Mouse (Mus musculus) granulocyte monocyte progenitor cell, adult 5-6 weeks (primary cell): ENCODE data around the gene Rcsd1. TPM values are rescaled to one million over a fixed set of nuclear protein-coding genes. Genes with fewer than 3 reads are reported as not detected.
"Not testable (repeated sequence)": the region's sequence is repeated elsewhere in the genome, so short reads cannot be mapped to it uniquely, and the experiment has no call there.

ENCODE experiments used
- ATAC-seq: replicated peaks from 2 replicates; pipeline ENCODE4 v1.8.0; 2016; ENCODE audit warnings: mild to moderate bottlenecking, moderate TSS enrichment, inconsistent platforms; ENCODE audit not compliant: poor library complexity, severe bottlenecking
- total RNA-seq, 2 experiments: library from RNA; stranded (forward) in 1 of 2; stranded (reverse) in 1 of 2; fragments of 200-712, 200-1000 nt in 1 of 2; fragments of >200 nt in 1 of 2; fragmentation: Nextera tagmentation in 1 of 2; gene quantifications; 2 replicates each; pipeline ENCODE4 v1.2.3; 2014 to 2017

Rcsd1 gene
- total RNA-seq, 2 experiments from 2014 or later = 68.0 to 116 TPM

DNA sequence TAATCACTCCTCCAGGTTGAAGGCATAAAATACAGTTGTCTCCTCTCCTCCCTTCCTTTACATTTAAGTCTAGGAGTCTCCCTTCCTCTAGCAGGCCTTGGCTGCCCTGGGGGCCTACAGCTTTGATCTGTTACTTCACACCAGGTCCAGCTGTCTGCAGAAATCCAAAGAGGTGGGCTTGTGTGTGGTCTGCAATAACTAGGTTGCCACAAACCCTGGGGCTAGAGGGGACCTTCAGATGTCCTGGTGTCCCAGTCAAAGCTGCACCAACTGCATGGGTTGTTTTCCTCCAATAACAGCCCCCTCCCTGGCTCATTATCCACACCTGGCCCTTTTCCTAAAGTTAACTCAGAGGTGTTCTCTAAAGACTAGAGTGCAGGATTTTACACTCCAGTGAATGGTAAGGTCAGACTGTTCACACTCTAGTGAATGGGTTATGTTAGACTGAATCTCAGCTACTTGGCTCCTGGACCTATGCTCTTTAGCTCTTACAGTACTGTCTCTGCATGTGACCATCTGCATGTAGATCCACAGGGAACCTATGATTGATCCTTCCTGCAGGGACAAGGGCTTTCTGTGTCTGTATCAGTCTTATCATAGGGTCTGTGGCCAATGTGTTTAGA is 14.1 kb downstream of the Rcsd1 start:
- ATAC-seq = no peak

DNA sequence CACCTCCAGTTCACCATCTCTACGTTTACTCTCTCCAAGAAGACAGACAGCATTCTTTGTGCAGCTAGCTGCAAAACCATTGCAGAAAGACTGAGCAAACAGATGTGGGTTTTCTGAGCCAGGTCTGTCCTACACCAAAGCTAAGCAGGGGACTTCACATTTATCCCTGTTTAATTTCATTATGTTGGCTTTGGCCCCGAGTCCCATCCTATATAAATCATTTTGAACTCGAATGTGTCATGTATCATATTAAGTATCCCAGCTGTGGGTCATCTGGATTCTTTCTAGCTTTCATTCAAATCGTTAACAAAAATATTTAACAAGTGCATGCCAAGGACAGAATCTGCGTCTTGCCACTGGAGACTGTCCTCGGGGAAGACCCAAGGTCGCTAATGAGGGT is 15.7 kb downstream of the Rcsd1 start:
- ATAC-seq = no peak

DNA sequence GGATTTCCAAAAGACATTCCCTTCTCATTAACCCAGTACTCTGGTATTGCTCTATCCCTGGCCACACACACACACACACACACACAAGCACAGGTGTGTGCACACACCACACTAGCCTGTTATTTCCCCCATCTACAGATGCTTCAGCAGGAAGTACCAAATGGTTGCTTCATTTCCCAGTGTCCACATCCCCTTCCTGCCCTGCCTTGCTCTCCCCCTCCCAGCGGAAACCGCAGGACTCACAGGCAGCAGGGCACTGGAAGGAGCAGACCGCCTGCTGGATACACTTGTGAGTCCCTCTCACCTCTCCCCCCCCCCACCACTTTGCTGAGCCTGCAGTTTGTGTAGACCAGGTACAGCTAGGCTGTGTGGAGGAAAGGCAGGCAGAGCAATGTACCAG is 18.0 kb downstream of the Rcsd1 start:
- peak; percentile 94 for ATAC-seq

DNA sequence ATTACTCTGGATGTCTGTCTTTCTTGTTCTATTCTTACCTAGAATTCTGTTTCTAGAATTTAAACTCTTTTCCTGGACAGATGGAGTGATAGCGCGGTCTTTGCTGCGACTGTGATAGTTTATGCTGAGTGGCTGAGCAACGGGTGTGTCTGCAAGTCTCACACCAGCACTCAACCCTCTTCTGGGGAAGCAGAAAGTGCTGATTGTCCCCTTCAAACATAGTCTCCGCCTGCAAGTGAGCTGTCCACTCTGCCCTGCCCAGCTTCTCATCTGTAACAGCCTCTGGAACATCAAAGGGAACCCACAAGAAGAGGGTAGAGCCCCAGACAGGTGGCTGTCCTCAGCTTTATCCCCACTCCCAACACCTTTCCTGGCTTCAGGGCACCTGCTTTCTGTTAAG is 19.7 kb downstream of the Rcsd1 start:
- ATAC-seq = no peak

DNA sequence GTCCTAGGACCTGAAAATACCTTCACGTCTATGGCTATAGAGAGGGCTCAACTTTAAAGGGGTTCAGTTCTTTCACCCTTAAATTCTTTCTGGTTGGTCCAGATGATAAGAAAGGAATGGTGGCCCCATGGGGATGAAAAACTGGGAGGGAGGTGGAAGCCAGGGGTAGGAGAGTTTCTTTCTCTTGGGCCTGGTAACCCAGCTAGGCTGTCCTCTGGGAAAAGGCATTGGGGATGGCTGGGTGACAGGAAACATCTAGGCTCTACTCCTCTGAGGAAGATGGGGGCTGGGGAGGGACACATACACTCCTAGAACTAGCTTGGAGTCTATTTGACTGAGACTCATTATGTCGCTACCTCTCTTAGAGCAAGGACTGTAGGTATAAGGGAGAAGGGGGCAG is 21.7 kb downstream of the Rcsd1 start:
- no peak for ATAC-seq

GRCm38 (mm10) chr1:165686963-165687362 is 22.6 kb downstream of the Rcsd1 start:
- no peak for ATAC-seq

DNA sequence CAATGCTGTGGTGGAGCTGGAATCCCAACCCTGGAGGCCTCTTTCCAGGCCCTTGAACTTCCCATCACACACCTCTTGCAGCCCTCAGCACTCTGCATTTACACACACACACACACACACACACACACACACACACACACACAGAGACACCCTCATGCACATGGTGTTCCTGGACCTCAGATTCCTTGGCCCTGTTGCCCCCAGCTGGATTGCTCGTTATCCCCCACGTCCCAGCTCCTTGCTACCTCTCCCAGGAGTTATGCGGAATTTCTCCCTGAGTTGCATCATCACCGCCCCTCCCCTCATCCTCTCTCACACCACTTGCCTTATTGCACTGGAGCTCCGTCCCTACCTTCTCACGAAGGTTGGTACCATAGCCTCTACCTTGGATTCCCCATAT is 23.2 kb downstream of the Rcsd1 start:
- no peak for ATAC-seq

DNA sequence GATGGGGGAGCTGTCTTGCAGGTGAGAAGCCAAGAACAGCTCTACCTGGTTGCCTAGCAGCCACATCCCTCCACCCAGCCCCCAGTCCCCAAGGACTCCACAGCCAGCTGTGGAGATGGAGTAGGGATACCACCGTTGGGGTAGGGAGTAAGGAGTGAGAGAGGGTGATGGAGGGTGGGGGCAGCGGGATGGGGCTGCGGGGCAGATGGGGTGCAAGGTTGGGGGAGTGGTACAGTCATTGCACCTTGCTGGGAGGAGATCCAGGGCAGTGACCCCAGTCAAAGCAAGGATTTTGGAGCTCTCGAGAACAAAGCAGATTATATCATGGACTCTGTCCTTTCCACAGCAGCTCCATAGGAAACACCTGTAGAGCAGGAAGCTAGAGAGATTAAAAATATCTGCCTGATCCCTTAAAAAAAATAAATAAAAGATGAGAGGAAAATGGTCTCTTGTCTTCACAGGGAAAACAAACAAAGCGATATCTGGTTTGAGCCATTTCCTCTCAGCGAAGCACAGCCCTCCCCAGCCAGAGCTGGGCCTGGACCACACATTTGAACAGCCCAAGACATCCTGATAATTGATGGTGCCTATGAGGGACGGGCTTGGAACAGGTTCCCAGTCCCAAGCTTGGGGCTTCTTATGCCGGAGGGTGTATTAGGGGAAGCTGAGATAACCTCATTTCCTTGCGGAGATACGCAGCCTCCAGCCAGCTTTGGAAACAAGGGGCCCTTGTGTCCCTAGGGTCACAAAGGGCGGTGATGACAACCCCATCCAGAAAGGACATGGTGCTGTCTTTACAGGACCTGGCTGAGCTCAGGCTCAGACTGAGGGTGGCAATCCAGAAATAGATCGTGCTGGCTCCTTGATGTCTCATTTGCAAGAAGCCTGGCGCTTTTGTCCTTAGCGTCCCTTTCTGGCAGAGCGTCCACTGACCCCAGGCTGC is 25.0 kb downstream of the Rcsd1 start:
- ATAC-seq = no peak

GRCm38 (mm10) chr1:165682056-165682853 is 27.3 kb downstream of the Rcsd1 start:
- peak; percentile 38 for ATAC-seq

DNA sequence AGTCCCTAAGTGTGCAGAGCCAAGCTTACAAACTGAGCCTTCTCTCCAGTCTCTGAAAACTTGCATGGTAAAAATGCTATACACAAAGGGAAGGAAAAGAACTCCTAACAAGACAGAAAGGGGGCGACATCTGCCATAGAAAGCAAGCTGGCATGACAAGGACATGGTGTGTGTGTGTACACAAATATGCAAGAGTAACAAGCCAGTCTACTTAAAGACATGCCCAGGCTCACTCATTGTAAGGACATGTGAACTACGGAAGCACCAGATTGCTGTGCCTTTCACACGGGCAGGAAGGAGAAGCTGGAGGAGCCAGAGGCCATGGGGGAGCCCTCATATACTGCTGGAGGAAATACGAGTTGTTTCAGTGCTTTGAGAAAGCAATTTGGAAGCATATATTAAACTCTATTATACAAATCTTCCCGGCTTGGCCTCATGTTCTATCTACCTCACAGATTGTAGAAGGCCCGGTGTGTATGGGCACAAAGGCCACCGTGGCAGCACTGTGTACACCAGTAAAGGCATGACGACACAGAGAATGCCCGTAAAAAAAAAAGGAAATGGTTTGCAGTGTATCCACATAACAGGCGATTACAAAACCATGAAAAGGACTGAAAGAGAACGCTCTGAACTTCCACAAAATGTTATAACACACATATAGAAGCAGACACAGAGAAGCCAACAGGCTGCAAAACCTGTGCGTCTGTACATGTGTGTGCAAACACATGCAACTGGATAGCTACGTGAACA is 28.3 kb downstream of the Rcsd1 start:
- ATAC-seq = peak; percentile 70

DNA sequence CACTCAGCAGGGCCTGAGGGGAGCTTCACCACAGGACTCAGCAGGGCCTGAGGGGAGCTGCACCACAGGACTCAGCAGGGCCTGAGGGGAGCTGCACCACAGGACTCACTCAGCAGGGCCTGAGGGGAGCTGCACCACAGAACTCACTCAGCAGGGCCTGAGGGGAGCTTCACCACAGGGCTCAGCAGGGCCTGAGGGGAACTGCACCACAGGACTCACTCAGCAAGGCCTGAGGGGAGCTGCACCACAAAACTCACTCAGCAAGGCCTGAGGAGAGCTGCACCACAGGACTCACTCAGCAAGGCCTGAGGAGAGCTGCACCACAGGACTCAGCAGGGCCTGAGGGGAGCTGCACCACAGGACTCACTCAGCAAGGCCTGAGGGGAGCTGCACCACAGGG is 29.5 kb downstream of the Rcsd1 start:
- not testable (repeated sequence) for ATAC-seq

- no peak for ATAC-seq
These were observed 29.9 kb downstream of the Rcsd1 start for GRCm38 (mm10) chr1:165679618-165679997.

- no peak for ATAC-seq
These were observed 30.5 kb downstream of the Rcsd1 start for GRCm38 (mm10) chr1:165678861-165679617.

DNA sequence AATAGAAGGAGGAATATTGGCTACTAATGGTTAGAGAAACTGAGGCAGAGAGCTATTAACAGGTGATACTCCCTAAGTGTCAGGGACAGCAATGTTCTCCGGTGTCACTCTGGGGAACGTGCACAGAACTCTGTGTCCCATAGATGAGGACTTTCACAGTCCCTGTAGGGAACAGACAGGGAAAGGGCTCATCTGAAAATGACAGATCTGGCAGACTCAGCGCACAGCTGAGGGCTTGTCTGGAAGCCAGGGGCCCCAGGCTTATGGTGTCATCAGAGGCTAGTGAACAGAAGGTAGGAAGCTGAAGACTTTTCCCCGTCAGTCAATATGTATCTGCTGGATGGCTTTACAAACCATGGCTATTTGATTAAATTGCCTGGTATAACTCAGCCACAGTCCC is 32.0 kb downstream of the Rcsd1 start:
- no peak for ATAC-seq

GRCm38 (mm10) chr1:165676993-165677392 is 32.6 kb downstream of the Rcsd1 start:
- no peak for ATAC-seq

DNA sequence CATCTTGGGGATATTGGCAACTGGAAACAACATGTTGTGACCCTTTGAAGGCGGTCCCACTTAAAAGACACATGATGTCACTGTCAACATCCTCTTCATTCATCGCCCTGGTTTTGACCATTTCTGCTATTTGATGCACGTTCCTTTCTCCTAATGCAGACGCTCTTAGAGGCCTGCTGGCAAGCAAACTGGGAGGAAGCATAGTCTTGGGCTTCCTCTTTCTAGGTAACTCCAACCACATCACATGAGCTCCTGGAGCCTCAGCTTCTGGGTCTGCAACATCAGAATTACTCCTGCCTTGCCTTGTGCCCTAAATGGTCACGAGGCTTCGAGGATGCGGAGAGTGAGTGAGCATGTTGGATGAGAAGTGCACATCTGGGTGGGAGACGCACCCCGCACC is 34.4 kb downstream of the Rcsd1 start:
- peak; percentile 83 for ATAC-seq

- peak; percentile 38; the same call in 1 of the 2 replicates for ATAC-seq
These were observed 37.2 kb downstream of the Rcsd1 start for GRCm38 (mm10) chr1:165672355-165672754.

DNA sequence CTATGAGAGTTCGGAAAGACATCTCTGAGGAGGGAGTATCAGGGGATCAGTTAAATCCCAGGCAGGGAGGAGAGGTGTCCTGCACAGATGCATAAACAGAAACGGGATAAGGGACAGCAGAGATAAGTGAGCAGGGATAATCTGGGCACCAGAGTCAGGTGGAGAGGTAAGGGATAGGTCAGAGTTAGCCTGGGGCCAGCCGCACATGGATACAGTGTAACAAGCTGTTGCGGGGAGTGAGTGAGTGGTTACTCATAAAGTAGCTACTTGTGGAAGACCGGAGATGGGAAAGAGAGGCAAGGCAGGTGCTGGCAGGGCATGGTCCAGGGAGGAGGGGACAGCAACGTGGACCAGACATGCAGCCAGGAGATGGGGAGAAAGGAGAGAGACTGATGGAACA is 39.5 kb downstream of the Rcsd1 start:
- ATAC-seq = no peak

DNA sequence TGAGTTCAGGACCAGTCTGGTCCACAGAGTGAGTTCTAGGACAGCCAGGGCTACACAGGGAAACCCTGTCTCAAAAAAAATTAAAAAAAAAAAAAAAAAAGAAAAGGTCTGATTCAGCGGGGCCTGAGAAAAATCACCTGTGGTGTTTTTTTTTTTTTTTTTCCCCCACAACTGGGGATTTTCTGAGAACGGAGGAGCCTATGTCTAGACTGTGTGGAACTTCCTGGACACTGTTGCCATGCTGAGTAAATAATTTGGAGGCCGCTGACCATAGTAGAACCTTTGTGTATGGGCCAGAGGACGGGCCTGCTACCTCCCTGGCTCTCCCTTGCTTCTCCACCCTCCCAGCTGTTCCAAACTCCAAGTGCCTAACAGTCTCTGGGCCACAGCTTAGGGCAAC is 40.7 kb downstream of the Rcsd1 start:
- no peak for ATAC-seq

- no peak for ATAC-seq
These were observed 42.2 kb downstream of the Rcsd1 start for GRCm38 (mm10) chr1:165667380-165667779.
